In genomic region chr8:83593325-83594166, GRCm38 (mm10) we compare ENCODE assay signal across 8 mouse cellular contexts. TPM values are rescaled to one million over a fixed set of nuclear protein-coding genes. Genes with fewer than 3 reads are reported as not detected.
DNase-seq lines count a peak whose midpoint lies in the region; ATAC-seq and TF ChIP-seq lines count a peak whose summit lies in the region.

No protein-coding gene starts in this region.

- H3K4me2 ChIP-seq in heart, embryonic 13.5 days: peak overlapping the region; percentile 87
- H3K4me2 ChIP-seq in liver, embryonic 11.5 days: peak overlapping the region; percentile 78
- H3K4me2 ChIP-seq in stomach, embryonic 15.5 days: peak overlapping the region; percentile 88

- TF ChIP-seq EP300 in ES-Bruce4 (IDR thresholded peaks at IDR 0.05; ENCODE audit: insufficient read depth, low read depth, low read length): no peak

- ATAC-seq in heart, embryonic 13.5 days (ENCODE audit: extremely low read depth, insufficient number of reproducible peaks, low FRiP score, low TSS enrichment): no peak
- ATAC-seq in erythroid progenitor cell, adult 5-6 weeks (replicated peaks; ENCODE audit: low FRiP score, poor library complexity, severe bottlenecking): peak; percentile 12
- peak; percentile 8 for ATAC-seq in liver, embryonic 11.5 days (replicated peaks; ENCODE audit: low FRiP score)
- no peak for ATAC-seq in stomach, embryonic 15.5 days (ENCODE audit: insufficient read depth, low FRiP score, low read depth)

- H3K4me3 ChIP-seq in heart, embryonic 13.5 days: peak overlapping the region; percentile 84
- H3K4me3 ChIP-seq in ES-Bruce4 (ENCODE audit: low read depth, low read length): peak overlapping the region; percentile 83
- peak overlapping the region; percentile 90 for H3K4me3 ChIP-seq in liver, embryonic 11.5 days (ENCODE audit: low read depth, low read length)
- peak overlapping the region; percentile 64 for H3K4me3 ChIP-seq in stomach, embryonic 15.5 days (replicated peaks)

- no peaks in the 10 kb centered on the region for H3K27me3 ChIP-seq in heart, embryonic 13.5 days (replicated peaks)
- no peaks in the 10 kb centered on the region for H3K27me3 ChIP-seq in ES-Bruce4 (ENCODE audit: control insufficient read depth, insufficient read depth, low read length, poor library complexity, severe bottlenecking)
- no peaks in the 10 kb centered on the region for H3K27me3 ChIP-seq in liver, embryonic 11.5 days (replicated peaks; ENCODE audit: control insufficient read depth, insufficient read depth, low read length)
- H3K27me3 ChIP-seq in stomach, embryonic 15.5 days (replicated peaks): no peaks in the 10 kb centered on the region

- peaks cover 32% of the 10 kb centered on the region for H3K4me1 ChIP-seq in heart, embryonic 13.5 days
- H3K4me1 ChIP-seq in ES-Bruce4 (ENCODE audit: control insufficient read depth, insufficient read depth, low read length): peaks cover 1% of the 10 kb centered on the region
- H3K4me1 ChIP-seq in liver, embryonic 11.5 days (replicated peaks; ENCODE audit: control insufficient read depth, insufficient read depth, low read length): peaks cover 15% of the 10 kb centered on the region
- peaks cover 16% of the 10 kb centered on the region for H3K4me1 ChIP-seq in stomach, embryonic 15.5 days

- H3K9ac ChIP-seq in heart, embryonic 13.5 days: peak overlapping the region; percentile 94
- peak overlapping the region; percentile 67 for H3K9ac ChIP-seq in ES-Bruce4 (ENCODE audit: low read depth, poor library complexity, severe bottlenecking)
- peak overlapping the region; percentile 92 for H3K9ac ChIP-seq in liver, embryonic 11.5 days (ENCODE audit: low read depth, low read length)
- peak overlapping the region; percentile 82 for H3K9ac ChIP-seq in stomach, embryonic 15.5 days

- peak overlapping the region; percentile 88 for H3K27ac ChIP-seq in heart, embryonic 13.5 days (replicated peaks)
- H3K27ac ChIP-seq in ES-Bruce4 (ENCODE audit: insufficient read depth, low read length): peak overlapping the region; percentile 45
- peak overlapping the region; percentile 78 for H3K27ac ChIP-seq in liver, embryonic 11.5 days (ENCODE audit: low read depth, low read length)
- peak overlapping the region; percentile 90 for H3K27ac ChIP-seq in stomach, embryonic 15.5 days

- H3K36me3 ChIP-seq in heart, embryonic 13.5 days: peaks cover 25% of the 10 kb centered on the region
- peaks cover 8% of the 10 kb centered on the region for H3K36me3 ChIP-seq in ES-Bruce4 (ENCODE audit: control insufficient read depth, insufficient read depth, low read length, poor library complexity, severe bottlenecking)
- H3K36me3 ChIP-seq in liver, embryonic 11.5 days (ENCODE audit: control insufficient read depth, insufficient read depth, low read length): peaks cover 5% of the 10 kb centered on the region; the same call in 1 of the 2 replicates
- H3K36me3 ChIP-seq in stomach, embryonic 15.5 days: no peaks in the 10 kb centered on the region

- no peak for DNase-seq in heart, postnatal 14 days
- DNase-seq in liver, embryonic 11.5 days (ENCODE audit: low spot score): no peak
- no peak for DNase-seq in cerebellum, adult 11-12 months
- DNase-seq in urinary bladder, adult 2 months (ENCODE audit: low spot score): no peak

- no peak for TF ChIP-seq CTCF in ES-Bruce4 (IDR thresholded peaks at IDR 0.05; ENCODE audit: low read depth, low read length)

- intact Hi-C loops in heart, postnatal 14 days (cut with DNase I): no loop called here

- no peak for TF ChIP-seq POLR2A in ES-Bruce4 (IDR thresholded peaks at IDR 0.05; ENCODE audit: insufficient read depth, low read length)

- 5% methylated on average over 22 of the region's 22 CpGs for WGBS in heart, embryonic 13.5 days
- WGBS in liver, embryonic 11.5 days: 6% methylated on average over 22 of the region's 22 CpGs
- WGBS in stomach, embryonic 15.5 days: 3% methylated on average over 22 of the region's 22 CpGs

- no peaks in the 10 kb centered on the region for H3K9me3 ChIP-seq in heart, embryonic 13.5 days
- H3K9me3 ChIP-seq in ES-Bruce4 (replicated peaks; ENCODE audit: control insufficient read depth, insufficient read depth, low read length, poor library complexity, severe bottlenecking): no peaks in the 10 kb centered on the region
- no peaks in the 10 kb centered on the region for H3K9me3 ChIP-seq in liver, embryonic 11.5 days (ENCODE audit: control insufficient read depth, low read length)
- H3K9me3 ChIP-seq in stomach, embryonic 15.5 days: no peaks in the 10 kb centered on the region

RNA-seq across cellular contexts. Expression of gene Tecr, which starts 14.2 kb away (rescaled TPM):
- polyA plus RNA-seq in heart, embryonic 13.5 days (2015; fragmentation: Nextera tagmentation; extraction: Ambion mirVana): 438 and 474 TPM in 2 replicates
- 100 to 1,000 TPM; 184 to 210 TPM for total RNA-seq in heart, postnatal 14 days (2021)
- polyA plus RNA-seq in ES-Bruce4 (2011; ENCODE audit: insufficient read depth, insufficient read length, low read depth, missing spikeins): 310 and 347 TPM in 2 replicates
- 292 and 301 TPM in 2 replicates for total RNA-seq in erythroid progenitor cell, adult 5-6 weeks (2015; ENCODE audit: low replicate concordance)
- total RNA-seq in erythroid progenitor cell, adult 5-6 weeks (2017; ENCODE audit: low replicate concordance): 92.2 and 190 TPM in 2 replicates
- 468 and 475 TPM in 2 replicates for polyA plus RNA-seq in liver, embryonic 11.5 days (2014; fragmentation: Nextera tagmentation; extraction: Ambion mirVana)
- 561 and 565 TPM in 2 replicates for polyA plus RNA-seq in stomach, embryonic 15.5 days (2015; fragmentation: Nextera tagmentation; extraction: Ambion mirVana)
- 298 and 313 TPM in 2 replicates for polyA plus RNA-seq in urinary bladder, adult 2 months (2012; rRNA removed)

RNA-seq across cellular contexts. Expression of gene Dnajb1, which starts 14.4 kb away (rescaled TPM):
- 41.4 and 47.4 TPM in 2 replicates for polyA plus RNA-seq in heart, embryonic 13.5 days (2015; fragmentation: Nextera tagmentation; extraction: Ambion mirVana)
- 10 to 100 TPM; 13.9 to 18.2 TPM for total RNA-seq in heart, postnatal 14 days (2021)
- 28.2 and 32.2 TPM in 2 replicates for polyA plus RNA-seq in ES-Bruce4 (2011; ENCODE audit: insufficient read depth, insufficient read length, low read depth, missing spikeins)
- total RNA-seq in erythroid progenitor cell, adult 5-6 weeks (2015; ENCODE audit: low replicate concordance): 56.2 and 59.5 TPM in 2 replicates
- 58.9 and 62.4 TPM in 2 replicates for total RNA-seq in erythroid progenitor cell, adult 5-6 weeks (2017; ENCODE audit: low replicate concordance)
- 75.9 and 77.1 TPM in 2 replicates for polyA plus RNA-seq in liver, embryonic 11.5 days (2014; fragmentation: Nextera tagmentation; extraction: Ambion mirVana)
- polyA plus RNA-seq in stomach, embryonic 15.5 days (2015; fragmentation: Nextera tagmentation; extraction: Ambion mirVana): 55.1 and 62.6 TPM in 2 replicates
- 30.7 and 36.8 TPM in 2 replicates for polyA plus RNA-seq in urinary bladder, adult 2 months (2012; rRNA removed)

RNA-seq across cellular contexts. Expression of gene Ndufb7, which starts 27.1 kb away (rescaled TPM):
- polyA plus RNA-seq in heart, embryonic 13.5 days (2015; fragmentation: Nextera tagmentation; extraction: Ambion mirVana): 524 and 602 TPM in 2 replicates
- 100 to 1,000 TPM; 675 to 683 TPM for total RNA-seq in heart, postnatal 14 days (2021)
- 102 and 121 TPM in 2 replicates for polyA plus RNA-seq in ES-Bruce4 (2011; ENCODE audit: insufficient read depth, insufficient read length, low read depth, missing spikeins)
- total RNA-seq in erythroid progenitor cell, adult 5-6 weeks (2015; ENCODE audit: low replicate concordance): 90.1 and 119 TPM in 2 replicates
- 75.9 and 125 TPM in 2 replicates for total RNA-seq in erythroid progenitor cell, adult 5-6 weeks (2017; ENCODE audit: low replicate concordance)
- 321 and 354 TPM in 2 replicates for polyA plus RNA-seq in liver, embryonic 11.5 days (2014; fragmentation: Nextera tagmentation; extraction: Ambion mirVana)
- polyA plus RNA-seq in stomach, embryonic 15.5 days (2015; fragmentation: Nextera tagmentation; extraction: Ambion mirVana): 330 and 333 TPM in 2 replicates
- polyA plus RNA-seq in urinary bladder, adult 2 months (2012; rRNA removed): 241 and 263 TPM in 2 replicates

RNA-seq across cellular contexts. Expression of gene Olfr370, which starts 58.0 kb away (rescaled TPM):
- polyA plus RNA-seq in heart, embryonic 13.5 days (2015; fragmentation: Nextera tagmentation; extraction: Ambion mirVana): not detected in 2 replicates
- not detected for total RNA-seq in heart, postnatal 14 days (2021)
- polyA plus RNA-seq in ES-Bruce4 (2011; ENCODE audit: insufficient read depth, insufficient read length, low read depth, missing spikeins): 0.24 TPM in 1 of 2 replicates, not detected in the other
- not detected in 2 replicates for total RNA-seq in erythroid progenitor cell, adult 5-6 weeks (2015; ENCODE audit: low replicate concordance)
- not detected in 2 replicates for total RNA-seq in erythroid progenitor cell, adult 5-6 weeks (2017; ENCODE audit: low replicate concordance)
- polyA plus RNA-seq in liver, embryonic 11.5 days (2014; fragmentation: Nextera tagmentation; extraction: Ambion mirVana): not detected in 2 replicates
- not detected in 2 replicates for polyA plus RNA-seq in stomach, embryonic 15.5 days (2015; fragmentation: Nextera tagmentation; extraction: Ambion mirVana)
- polyA plus RNA-seq in urinary bladder, adult 2 months (2012; rRNA removed): not detected in 2 replicates

RNA-seq across cellular contexts. Expression of gene Gipc1, which starts 58.9 kb away (rescaled TPM):
- 155 and 164 TPM in 2 replicates for polyA plus RNA-seq in heart, embryonic 13.5 days (2015; fragmentation: Nextera tagmentation; extraction: Ambion mirVana)
- 10 to 100 TPM; 34.1 to 34.6 TPM for total RNA-seq in heart, postnatal 14 days (2021)
- 42.5 and 43.7 TPM in 2 replicates for polyA plus RNA-seq in ES-Bruce4 (2011; ENCODE audit: insufficient read depth, insufficient read length, low read depth, missing spikeins)
- total RNA-seq in erythroid progenitor cell, adult 5-6 weeks (2015; ENCODE audit: low replicate concordance): 2.9 and 5.9 TPM in 2 replicates
- total RNA-seq in erythroid progenitor cell, adult 5-6 weeks (2017; ENCODE audit: low replicate concordance): 9.3 and 12.5 TPM in 2 replicates
- polyA plus RNA-seq in liver, embryonic 11.5 days (2014; fragmentation: Nextera tagmentation; extraction: Ambion mirVana): 113 and 114 TPM in 2 replicates
- 183 and 191 TPM in 2 replicates for polyA plus RNA-seq in stomach, embryonic 15.5 days (2015; fragmentation: Nextera tagmentation; extraction: Ambion mirVana)
- polyA plus RNA-seq in urinary bladder, adult 2 months (2012; rRNA removed): 86.2 and 102 TPM in 2 replicates

Comparison
In these comparisons a context has a peak if more than half of its experiments do, and no peak if none do; other contexts are left out.
1. ATAC-seq: peak in erythroid progenitor cell, adult 5-6 weeks (single experiment) and liver, embryonic 11.5 days (single experiment); none in heart, embryonic 13.5 days (single experiment) and stomach, embryonic 15.5 days (single experiment).
2. Peak in every context shown above with its lines, with median percentiles within 50 percentile points of each other: H3K27ac ChIP-seq, H3K4me2 ChIP-seq, H3K4me3 ChIP-seq and H3K9ac ChIP-seq.